14 mouse cellular contexts compared by ENCODE assay signal in the genomic region with DNA sequence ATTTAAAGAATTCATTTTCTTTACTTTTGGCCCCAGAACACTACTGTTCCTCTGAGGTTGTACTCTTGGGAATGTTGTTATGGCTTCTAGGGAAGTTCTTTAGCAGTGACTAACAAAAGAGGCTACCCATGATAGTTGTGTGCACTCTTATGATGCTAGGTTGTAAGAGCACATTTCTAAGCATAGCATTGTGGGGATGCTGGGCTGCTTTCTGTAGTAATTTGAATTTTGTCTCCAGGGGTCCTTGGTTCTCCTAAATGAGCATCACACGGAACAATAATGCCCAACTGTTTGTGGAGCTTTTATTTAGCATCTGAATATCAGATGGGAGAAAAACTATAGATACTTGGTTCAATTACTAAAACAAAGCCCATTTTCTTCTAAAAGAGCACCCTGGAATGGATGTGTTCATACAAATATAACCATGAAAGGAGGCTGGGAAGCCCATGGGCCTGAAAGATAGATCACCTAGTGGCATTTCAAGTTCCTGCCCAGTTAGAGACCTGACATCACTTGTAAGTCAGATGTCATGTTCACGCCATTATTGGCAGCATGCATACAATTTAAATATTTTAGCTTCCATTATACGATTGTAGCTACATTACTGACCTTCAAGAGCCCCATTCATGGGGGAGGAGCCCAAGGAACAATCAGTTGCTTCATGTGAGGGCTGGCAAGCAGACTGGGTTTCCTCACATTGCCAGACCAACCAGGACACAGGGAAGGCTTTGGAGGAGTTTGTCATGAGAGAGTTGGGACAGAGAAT. TPM values are rescaled to one million over a fixed set of nuclear protein-coding genes. Genes with fewer than 3 reads are reported as not detected.
A peak's percentile ranks its signal among the peaks of the same experiment; 100 is the strongest.
DNase-seq lines count a peak whose midpoint lies in the region; ATAC-seq lines count a peak whose summit lies in the region.
"Had no signal": no experiment of that assay in that cellular context is flagged by ENCODE, and none has a peak within 500 bp of the region (broad histone marks: within the 10 kb centered on the region; RNA-seq: fewer than 3 reads in every experiment).

No protein-coding gene starts in this region.

- DNase-seq in neural tube, embryonic 11.5 days (ENCODE audit: low spot score), result peak; percentile 70
- DNase-seq in neural tube, embryonic 10.5 days (ENCODE audit: extremely low spot score, low spot score), result no peak
- DNase-seq in forebrain, embryonic 10.5 days (ENCODE audit: extremely low spot score, low spot score), result no peak
- no peak for DNase-seq in thymus, postnatal 10 days (ENCODE audit: low spot score in 2 of 2)
- no peak for DNase-seq in heart, adult 11 months
- DNase-seq: gastrocnemius, postnatal 10 days; kidney, postnatal 25 days; right cerebral cortex, postnatal 4 days; thymus, adult 18-20 months had no signal

- H3K4me3 ChIP-seq in neural tube, embryonic 11.5 days (ENCODE audit: low read depth, low read length), result no peak overlapping the region
- H3K4me3 ChIP-seq in forebrain, embryonic 10.5 days, result no peak overlapping the region
- no peak overlapping the region for H3K4me3 ChIP-seq in hindbrain, embryonic 15.5 days
- no peak overlapping the region for H3K4me3 ChIP-seq in neural tube, embryonic 13.5 days
- H3K4me3 ChIP-seq: embryonic facial prominence, embryonic 13.5 days; liver, embryonic 15.5 days had no signal

- no peak overlapping the region for H3K9ac ChIP-seq in neural tube, embryonic 11.5 days (ENCODE audit: low read length)
- H3K9ac ChIP-seq in hindbrain, embryonic 15.5 days, result no peak overlapping the region
- H3K9ac ChIP-seq in neural tube, embryonic 13.5 days, result no peak overlapping the region
- H3K9ac ChIP-seq: embryonic facial prominence, embryonic 13.5 days; liver, embryonic 15.5 days had no signal

- no peaks in the 10 kb centered on the region for H3K27me3 ChIP-seq in neural tube, embryonic 11.5 days (ENCODE audit: control insufficient read depth, insufficient read depth, low read length)
- H3K27me3 ChIP-seq in forebrain, embryonic 10.5 days (ENCODE audit: poor library complexity, severe bottlenecking), result peaks cover 34% of the 10 kb centered on the region
- H3K27me3 ChIP-seq in hindbrain, embryonic 15.5 days, result no peaks in the 10 kb centered on the region
- H3K27me3 ChIP-seq in neural tube, embryonic 13.5 days, result peaks cover 3% of the 10 kb centered on the region; the same call in 1 of the 2 replicates

- H3K27ac ChIP-seq in neural tube, embryonic 11.5 days (ENCODE audit: low read depth, low read length), result peak overlapping the region; percentile 58
- H3K27ac ChIP-seq in forebrain, embryonic 10.5 days, result peak overlapping the region; percentile 74
- peak overlapping the region; percentile 17; the same call in 1 of the 2 replicates for H3K27ac ChIP-seq in hindbrain, embryonic 15.5 days (replicated peaks)
- H3K27ac ChIP-seq in neural tube, embryonic 13.5 days (replicated peaks), result peak overlapping the region; percentile 46
- H3K27ac ChIP-seq: embryonic facial prominence, embryonic 13.5 days; liver, embryonic 15.5 days had no signal

- no peaks in the 10 kb centered on the region for H3K9me3 ChIP-seq in neural tube, embryonic 11.5 days (ENCODE audit: control insufficient read depth, low read length)
- H3K9me3 ChIP-seq in forebrain, embryonic 10.5 days, result no peaks in the 10 kb centered on the region; the same call in 1 of the 2 replicates
- H3K9me3 ChIP-seq in hindbrain, embryonic 15.5 days, result no peaks in the 10 kb centered on the region
- H3K9me3 ChIP-seq in neural tube, embryonic 13.5 days, result 0 out of 2 replicates have a peak, but pooled peaks cover 6% of the 10 kb centered on the region
- H3K9me3 ChIP-seq: embryonic facial prominence, embryonic 13.5 days; liver, embryonic 15.5 days had no signal

- 30% methylated on average over 3 of the region's 3 CpGs for WGBS in neural tube, embryonic 11.5 days
- 28% methylated on average over 3 of the region's 3 CpGs for WGBS in forebrain, embryonic 10.5 days
- 15% methylated on average over 3 of the region's 3 CpGs for WGBS in hindbrain, embryonic 15.5 days
- 23% methylated on average over 3 of the region's 3 CpGs for WGBS in neural tube, embryonic 13.5 days

- ATAC-seq in neural tube, embryonic 11.5 days (ENCODE audit: insufficient read depth, low FRiP score, low TSS enrichment), result peak; percentile 89
- peak; percentile 84 for ATAC-seq in hindbrain, embryonic 15.5 days (ENCODE audit: low FRiP score, low read depth)
- ATAC-seq in neural tube, embryonic 13.5 days (ENCODE audit: low read depth), result peak; percentile 80
- no peak for ATAC-seq in inflammation-experienced regulatory T-cells, adult 6 months

- H3K36me3 ChIP-seq in neural tube, embryonic 11.5 days (ENCODE audit: control insufficient read depth, insufficient read depth, low read length), result no peaks in the 10 kb centered on the region; the same call in 1 of the 2 replicates
- H3K36me3 ChIP-seq in forebrain, embryonic 10.5 days (replicated peaks), result peaks cover 21% of the 10 kb centered on the region
- H3K36me3 ChIP-seq in hindbrain, embryonic 15.5 days, result no peaks in the 10 kb centered on the region
- no peaks in the 10 kb centered on the region for H3K36me3 ChIP-seq in neural tube, embryonic 13.5 days
- H3K36me3 ChIP-seq: embryonic facial prominence, embryonic 13.5 days; liver, embryonic 15.5 days had no signal

- no peak overlapping the region for H3K4me2 ChIP-seq in neural tube, embryonic 11.5 days (ENCODE audit: low read depth)
- H3K4me2 ChIP-seq in hindbrain, embryonic 15.5 days, result no peak overlapping the region
- H3K4me2 ChIP-seq in neural tube, embryonic 13.5 days, result no peak overlapping the region
- H3K4me2 ChIP-seq: embryonic facial prominence, embryonic 13.5 days; liver, embryonic 15.5 days had no signal

- peaks cover 12% of the 10 kb centered on the region for H3K4me1 ChIP-seq in neural tube, embryonic 11.5 days (ENCODE audit: control insufficient read depth, insufficient read depth, low read length)
- peaks cover 58% of the 10 kb centered on the region for H3K4me1 ChIP-seq in forebrain, embryonic 10.5 days
- peaks cover 22% of the 10 kb centered on the region for H3K4me1 ChIP-seq in hindbrain, embryonic 15.5 days (replicated peaks)
- H3K4me1 ChIP-seq in neural tube, embryonic 13.5 days (replicated peaks), result peaks cover 45% of the 10 kb centered on the region
- H3K4me1 ChIP-seq: liver, embryonic 15.5 days had no signal

RNA-seq across cellular contexts. Expression of a gene that starts 6.5 kb away (rescaled TPM):
- 15.5 TPM in 2 replicates for polyA plus RNA-seq in neural tube, embryonic 11.5 days (2014; fragmentation: Nextera tagmentation; extraction: Ambion mirVana)
- polyA plus RNA-seq in forebrain, embryonic 10.5 days (2016; fragmentation: Nextera tagmentation; extraction: Ambion mirVana), result 6.6 and 7.9 TPM in 2 replicates
- polyA plus RNA-seq in hindbrain, embryonic 15.5 days (2015; fragmentation: Nextera tagmentation; extraction: Ambion mirVana), result 9.2 and 10.0 TPM in 2 replicates
- polyA plus RNA-seq in neural tube, embryonic 13.5 days (2015; fragmentation: Nextera tagmentation; extraction: Ambion mirVana), result 8.5 and 8.7 TPM in 2 replicates
- polyA plus RNA-seq in inflammation-experienced regulatory T-cells, adult 6 months (2017; shearing (Covaris generic)), result 10 to 100 TPM; 11.6 to 15.8 (median 15.7) TPM

Comparison
In these comparisons a context has a peak if more than half of its experiments do, and no peak if none do; other contexts are left out.
1. H3K27ac ChIP-seq: peak in every context shown above with its lines; median percentile 74 in forebrain, embryonic 10.5 days; 58 in neural tube, embryonic 11.5 days; 46 in neural tube, embryonic 13.5 days; 17 in hindbrain, embryonic 15.5 days.